Mouse (Mus musculus) embryonic fibroblast, embryonic 13.5 days (primary cell): Measurements from ENCODE around the gene Ugt8a.

Experiments used
- CTCF ChIP-seq: IDR thresholded peaks from 2 replicates; pipeline ENCODE4 v1.5.1; 2011; ENCODE audit warnings: mild to moderate bottlenecking, control low read depth, low read length, moderate library complexity, borderline replicate concordance; ENCODE audit not compliant: insufficient read depth
- POLR2A ChIP-seq: IDR thresholded peaks from 2 replicates; pipeline ENCODE4 v1.6.1; 2011; ENCODE audit warnings: low read depth, mild to moderate bottlenecking, control low read depth, low read length, moderate library complexity

DNA sequence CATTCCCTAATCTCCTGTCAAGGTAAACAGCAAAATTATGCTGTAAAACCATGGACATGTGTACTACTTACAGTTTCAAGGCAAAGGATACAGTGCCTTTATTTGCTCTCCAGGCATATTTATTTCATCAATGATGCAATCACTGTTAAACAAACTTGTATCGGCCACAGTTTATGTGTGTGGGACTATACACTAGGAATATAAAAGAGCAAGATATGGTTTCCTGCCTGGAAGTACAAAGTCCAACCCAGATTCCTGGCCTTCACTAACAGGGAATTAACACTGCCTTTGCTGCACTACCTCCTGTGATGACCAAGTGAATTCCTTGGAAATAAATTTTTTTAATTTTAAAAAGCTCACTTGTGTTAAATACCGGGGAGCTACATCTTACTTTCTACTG, 53.5 kb downstream of the Ugt8a start:
- TF ChIP-seq CTCF (no peak), POLR2A (no peak)
